Mouse (Mus musculus) left cerebral cortex, adult 9 months (tissue): Measurements from ENCODE around the gene Foxn4.

Experiments
- DNase-seq, 2 experiments: peaks; one replicate each; pipeline ENCODE4 v3.0.0; 2022; ENCODE audit warnings: low spot score in 2 of 2

Gene Foxn4

DNA sequence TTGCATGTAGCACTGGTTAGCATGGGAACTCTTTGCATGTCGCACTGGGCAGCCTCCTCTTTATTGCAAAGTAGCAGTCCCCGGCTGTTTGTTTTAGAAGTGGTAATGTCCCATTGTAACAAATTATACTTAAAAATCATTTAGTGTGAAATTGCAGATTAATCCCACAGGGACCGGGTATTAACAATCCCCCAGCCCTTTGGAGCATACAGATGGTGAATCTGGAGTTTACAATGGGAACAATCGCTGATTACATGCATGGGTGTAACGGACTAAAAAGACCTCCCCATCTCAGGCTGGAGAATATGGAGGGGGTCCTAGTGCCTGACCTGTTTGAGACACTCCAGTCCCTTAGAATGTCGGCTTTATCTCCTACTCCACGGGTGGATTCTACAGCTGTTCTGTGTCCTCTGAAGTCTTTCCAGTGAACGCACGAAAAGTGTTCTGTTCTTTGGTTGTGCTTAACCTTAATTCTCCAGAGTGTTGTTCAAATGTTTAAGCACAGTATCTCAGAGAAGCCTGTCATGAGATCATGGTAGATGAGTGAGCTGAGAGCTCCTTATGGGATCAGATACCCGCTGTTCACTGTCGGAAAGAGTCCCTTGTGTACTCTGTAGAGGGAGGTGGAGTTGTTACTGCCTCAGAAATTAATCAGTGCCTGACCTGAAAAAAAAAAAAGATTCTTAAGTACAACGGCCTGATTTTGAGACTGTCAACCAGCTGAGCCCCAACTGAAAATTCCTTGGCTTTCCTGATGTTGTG is 6.0 kb upstream of the Foxn4 start:
- no peak for DNase-seq

DNA sequence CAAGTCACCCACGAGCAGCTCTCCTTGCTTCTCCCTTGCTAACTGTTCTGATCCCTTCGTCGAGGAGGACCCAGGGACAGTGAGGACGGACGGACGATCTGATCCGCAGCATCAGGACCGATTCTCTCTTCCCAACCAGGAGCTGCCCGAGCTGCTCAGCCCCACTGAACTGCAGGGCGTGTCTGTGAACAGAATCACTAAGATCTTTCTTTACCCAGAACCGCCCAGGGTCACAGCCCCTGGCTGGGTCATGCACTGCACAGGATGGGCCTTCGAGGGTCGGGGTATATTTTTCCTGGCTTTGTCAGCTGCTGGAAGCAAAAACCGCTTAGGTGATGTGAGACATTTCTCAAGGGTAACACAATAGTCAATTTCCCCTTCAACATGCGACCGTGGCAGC is 2.4 kb upstream of the Foxn4 start:
- no peak for DNase-seq

DNA sequence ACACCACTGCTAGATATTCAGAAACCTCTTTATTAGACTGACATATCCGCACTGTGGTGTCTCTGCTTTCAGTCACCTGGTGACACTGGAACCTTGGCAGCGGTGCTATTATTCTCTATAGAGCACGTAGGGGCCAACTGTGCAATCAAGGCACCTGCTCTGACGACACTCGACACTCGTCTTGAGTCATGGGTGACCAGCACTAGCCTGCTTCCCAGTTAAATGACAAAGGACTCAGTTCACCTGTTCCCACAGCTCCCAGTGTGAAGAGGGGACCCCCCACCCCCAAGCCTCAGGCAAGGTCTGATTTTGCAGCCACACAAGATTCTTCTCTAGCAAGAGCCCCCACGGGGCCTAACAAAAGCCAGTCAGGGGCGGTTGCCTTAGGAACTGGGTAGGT is 1.7 kb upstream of the Foxn4 start:
- no peak for DNase-seq

DNA sequence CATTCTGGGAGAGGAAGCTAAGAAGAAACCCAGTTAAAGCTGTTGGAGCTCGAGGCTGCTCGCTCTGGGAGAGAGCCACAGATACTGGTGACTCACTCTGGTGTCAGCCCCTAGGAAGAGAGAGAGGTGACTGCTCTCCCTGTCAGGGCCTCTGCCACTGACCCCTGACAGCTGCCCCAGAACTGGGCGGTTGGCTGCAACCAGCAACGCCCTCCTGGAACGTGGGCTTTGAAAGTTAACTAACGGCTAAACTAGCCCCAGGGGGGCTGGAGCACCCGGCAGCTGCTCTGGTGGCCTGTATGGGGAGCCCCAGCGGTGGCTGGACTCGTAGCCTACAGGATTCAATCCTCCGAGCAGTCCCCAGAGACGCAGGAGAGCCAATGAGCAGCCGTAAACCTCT is 3.6 kb downstream of the Foxn4 start:
- no peak for DNase-seq

DNA sequence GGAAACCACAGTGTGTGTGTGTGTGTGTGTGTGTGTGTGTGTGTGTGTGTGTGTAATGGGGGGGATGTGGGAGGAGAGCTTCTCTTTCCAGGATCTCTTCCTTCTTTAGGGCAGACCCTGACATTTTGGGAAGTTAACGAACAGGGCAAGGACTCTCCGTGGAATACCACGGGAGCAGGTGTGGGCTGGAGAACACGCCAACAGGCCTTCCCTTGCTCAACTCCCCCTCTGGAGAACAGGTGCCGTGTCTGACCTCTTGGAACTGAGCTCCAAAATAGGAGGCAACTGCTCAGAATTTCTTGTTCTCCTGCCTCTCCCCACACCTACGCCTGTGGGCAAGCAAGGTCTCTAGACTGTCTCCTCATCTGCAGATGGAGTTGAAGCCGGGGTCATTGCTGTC is 4.1 kb downstream of the Foxn4 start:
- no peak for DNase-seq

DNA sequence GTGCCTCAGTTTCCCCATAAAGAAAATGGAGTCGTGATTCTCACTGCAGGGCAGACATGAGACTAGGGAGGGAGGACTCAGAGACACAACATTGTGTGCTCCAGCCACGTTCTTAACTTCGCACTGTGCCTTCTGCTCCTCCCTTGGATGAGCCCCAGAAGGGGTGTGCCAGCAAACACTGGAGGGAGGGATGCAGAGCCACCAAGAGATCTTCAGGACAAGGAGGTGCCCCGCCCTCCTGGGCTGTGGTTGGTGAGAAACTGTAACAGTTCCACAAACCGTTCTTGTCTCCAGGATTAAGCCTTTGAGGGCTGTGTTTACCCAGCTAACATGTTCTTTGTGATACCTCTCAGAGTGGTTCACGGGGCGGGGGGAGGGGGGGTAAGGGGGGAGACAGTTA is 5.0 kb downstream of the Foxn4 start:
- DNase-seq = no peak

DNA sequence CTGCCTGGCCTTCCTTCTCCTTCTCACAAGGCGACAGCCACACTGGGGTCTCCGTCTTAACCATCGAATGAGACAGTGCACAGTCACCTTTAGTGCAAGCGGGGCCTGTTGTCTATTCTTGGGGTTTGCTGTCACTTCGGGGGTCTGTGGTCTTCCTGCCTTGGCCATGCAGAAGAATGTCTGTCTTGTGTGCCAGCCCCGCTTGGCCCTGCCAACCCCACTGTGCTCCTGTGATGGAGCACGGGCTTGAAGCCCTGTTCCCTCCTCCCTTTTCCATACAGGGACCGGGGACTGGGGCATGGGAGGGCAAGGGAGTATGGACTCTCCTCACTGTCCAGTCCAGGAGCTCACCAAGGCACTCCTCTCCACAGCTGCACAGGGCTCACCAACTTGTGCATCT is 8.8 kb downstream of the Foxn4 start:
- no peak for DNase-seq

DNA sequence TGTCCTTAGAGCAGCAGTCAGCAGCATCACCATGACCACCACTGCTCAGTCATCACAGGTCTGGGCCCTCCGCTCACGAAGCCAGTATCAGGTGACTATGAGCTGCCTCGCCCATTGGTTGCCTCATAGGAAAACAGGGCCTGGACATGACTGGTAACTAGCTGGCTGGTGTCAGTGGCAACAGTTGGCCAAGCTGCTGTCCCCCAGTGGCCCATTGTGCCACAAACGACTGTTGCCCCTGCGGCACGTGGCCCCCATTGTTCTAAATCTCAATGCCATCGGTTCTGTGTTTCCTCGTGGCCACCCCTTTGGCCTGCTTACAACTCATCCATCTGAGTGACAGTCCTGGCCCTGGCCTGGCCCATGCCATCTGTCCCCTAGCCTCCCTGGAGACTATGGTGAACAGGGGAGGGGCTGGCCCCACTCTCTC is 9.6 kb downstream of the Foxn4 start:
- no peak for DNase-seq

DNA sequence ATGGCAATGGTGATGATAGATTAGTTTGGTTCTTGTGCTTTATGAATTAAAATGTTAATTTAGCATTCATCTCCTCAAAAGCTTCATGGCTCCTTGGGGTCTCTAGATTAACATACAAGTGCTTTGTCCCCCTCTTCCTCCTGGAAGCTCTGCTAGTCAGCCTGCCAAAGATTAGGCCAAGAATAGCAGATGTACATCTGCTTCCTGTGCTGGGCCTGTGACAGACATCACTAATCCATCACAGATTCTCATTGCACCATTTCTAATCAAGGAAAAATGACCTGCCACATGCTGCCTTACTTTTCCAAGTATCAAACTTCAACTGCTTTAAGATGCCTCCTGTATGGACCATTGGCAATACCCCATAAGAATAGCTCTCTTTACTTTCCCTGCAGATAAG is 12.1 kb downstream of the Foxn4 start:
- no peak for DNase-seq

DNA sequence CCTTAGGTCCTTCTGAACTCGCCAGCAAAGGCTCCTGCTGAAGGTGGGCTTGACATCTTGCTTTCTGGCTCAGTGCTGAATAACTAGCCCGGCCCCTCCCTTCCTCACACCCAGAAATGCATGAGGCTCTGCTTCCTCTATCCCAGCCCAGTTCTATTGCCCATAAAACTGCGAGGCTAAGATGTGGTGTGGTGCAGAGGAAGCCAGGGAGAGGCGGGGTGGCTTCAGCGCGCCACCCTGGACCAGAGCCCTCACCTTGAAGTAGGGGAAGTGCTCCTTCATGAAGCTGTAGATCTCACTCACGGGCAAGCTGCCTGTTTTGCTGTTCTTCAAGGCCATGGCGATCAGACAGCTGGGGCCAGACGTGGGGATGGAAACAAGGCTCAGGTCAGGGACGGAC is 14.1 kb downstream of the Foxn4 start:
- no peak for DNase-seq

DNA sequence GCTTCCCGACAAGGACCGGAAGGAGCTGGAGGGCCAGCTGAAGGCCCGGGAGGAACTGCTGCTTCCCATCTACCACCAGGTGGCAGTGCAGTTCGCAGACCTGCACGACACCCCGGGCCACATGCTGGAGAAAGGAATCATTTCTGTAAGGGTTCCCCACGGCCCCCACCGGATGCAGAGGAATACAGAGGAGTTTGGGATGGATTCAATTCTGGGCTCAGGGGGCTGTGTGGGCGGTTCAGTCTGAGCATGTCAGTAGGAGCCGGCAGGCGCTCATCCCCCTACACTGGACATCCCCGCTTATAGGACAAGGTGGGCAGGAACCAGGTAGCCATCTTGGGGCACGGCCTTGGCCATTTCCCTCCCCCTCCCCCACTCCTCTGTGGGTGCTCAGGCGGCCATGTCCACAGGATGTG is 25.4 kb downstream of the Foxn4 start:
- DNase-seq = peak in 1 of 2 experiments; percentile 45

DNA sequence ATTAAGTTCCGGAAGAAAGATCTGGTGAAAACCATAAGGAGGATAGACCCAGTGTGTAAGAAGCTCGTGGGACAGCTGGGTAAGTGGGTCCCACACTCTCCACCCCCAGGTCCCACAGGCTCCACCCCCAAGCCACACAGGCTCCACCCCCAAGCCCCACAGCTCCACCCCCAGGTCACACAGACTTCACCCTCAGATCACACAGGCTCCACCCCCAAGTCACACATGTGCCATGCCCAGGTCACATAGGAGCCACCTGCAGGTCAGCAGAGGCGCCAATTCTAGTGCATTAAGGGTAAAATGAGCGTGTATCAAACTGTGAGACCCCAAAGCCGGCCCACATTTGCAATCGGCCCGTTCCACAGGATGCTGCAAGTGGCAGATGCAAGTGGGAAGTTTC is 27.1 kb downstream of the Foxn4 start:
- no peak for DNase-seq

DNA sequence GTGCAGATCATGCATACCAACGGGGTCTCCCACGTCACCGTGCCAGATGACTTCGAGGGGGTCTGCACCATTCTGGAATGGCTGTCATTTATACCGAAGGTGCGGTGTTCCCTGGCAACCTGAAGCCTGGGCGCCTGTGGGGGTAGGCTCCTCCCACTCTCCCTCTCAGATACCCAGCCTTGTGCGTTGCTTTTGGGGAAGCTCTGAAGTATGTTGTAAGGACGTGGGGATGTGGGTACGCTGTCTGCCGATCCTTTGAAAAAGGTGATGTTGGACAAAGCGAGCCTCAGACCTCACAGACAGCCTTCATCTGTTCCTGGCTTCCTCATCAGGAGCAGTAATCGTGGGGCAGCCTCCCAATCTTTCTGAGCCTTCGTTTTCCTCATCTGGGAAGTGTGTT is 33.9 kb downstream of the Foxn4 start:
- DNase-seq = no peak

DNA sequence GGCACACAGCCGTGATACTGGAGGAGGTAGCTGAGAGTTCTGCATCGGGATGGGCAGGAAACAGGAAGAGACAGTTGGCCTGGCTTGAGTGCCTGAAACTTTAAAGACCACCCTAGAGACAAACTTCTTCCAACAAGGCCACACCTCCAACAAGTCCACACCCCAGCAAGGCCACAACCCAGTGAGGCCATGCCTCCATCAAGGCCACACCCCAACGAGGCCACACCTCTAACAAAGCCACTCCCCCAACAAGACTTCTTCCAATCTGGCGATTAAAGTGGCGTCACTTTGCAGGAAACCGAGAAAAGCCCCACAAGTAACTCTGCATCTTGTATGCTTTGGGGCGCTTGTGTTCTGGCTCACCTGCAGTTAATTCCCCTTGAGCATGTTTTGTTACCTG is 34.7 kb downstream of the Foxn4 start:
- no peak for DNase-seq

DNA sequence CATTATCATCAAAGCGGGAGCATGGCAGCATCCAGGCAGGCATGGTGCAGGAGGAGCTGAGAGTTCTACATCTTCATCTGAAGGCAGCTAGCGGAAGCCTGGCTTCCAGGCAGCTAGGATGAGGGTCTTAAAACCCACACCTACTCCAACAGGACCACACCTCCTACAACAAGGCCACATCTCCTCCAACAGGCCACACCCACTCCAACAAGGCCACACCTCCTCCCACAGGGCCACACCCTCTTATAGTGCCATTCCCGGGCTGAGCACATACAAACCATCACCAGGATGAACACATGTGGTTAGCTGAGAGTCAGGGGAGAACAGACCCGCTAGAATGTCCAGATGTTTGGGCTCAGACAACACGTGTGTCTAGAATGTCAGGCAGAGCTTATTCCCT is 44.7 kb downstream of the Foxn4 start:
- DNase-seq = no peak

DNA sequence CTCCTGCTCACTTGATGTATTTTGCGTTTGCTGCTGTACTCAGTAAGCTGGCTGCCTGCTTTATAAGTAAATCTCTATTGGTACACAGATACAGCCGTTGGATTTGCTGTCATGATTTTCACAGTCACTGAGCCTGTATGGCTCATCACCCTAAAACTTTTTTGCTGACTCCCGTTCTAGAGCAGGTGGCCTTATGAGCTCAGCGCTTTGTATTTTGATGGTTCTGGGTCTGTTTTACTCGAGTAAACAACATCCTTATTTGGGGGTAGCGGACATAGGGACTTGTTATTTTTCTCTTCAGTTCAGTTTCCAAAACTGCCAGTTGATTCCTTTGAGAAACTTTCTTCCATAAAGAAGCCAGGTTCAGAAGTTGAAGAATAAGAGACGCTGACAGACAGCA is 47.6 kb downstream of the Foxn4 start:
- DNase-seq = no peak

DNA sequence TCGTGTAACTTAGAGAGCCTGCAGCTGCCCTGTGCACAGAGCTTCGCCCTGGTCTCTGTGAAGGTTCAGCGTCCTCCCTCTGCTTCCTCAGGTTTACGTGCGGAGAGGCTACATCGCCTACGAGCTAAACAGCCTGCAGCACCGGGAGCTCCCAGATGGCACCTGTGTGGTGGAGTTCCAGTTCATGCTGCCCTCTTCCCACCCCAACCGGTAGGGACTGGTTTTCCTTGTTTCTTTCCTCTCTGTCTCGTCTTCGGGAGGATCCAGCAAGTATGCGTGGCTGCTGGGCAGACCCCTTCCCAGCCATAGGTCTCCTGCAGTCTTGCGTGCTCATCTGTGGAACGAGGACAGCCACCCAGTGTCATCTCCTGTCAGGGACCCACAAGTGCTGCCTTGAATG is 54.8 kb downstream of the Foxn4 start:
- no peak for DNase-seq

DNA sequence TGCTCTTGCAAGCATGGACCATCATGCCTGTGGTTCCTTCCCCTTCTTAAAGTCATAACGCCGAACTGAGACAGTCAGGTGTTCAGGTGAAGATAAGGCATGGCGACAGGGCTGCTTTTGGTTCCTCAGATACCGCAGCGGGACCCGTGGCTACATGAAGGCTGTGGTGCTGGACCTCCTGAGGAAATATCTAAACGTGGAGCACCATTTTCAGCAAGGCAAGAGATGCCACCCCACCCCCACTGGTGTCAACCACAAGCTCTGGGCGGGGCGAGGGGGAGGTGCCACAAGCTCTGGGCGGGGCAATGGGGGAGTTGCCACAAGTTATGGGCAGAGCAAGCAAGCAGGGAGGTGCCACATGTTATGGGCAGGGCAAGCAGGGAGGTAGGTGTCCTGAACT is 60.4 kb downstream of the Foxn4 start:
- DNase-seq = no peak

DNA sequence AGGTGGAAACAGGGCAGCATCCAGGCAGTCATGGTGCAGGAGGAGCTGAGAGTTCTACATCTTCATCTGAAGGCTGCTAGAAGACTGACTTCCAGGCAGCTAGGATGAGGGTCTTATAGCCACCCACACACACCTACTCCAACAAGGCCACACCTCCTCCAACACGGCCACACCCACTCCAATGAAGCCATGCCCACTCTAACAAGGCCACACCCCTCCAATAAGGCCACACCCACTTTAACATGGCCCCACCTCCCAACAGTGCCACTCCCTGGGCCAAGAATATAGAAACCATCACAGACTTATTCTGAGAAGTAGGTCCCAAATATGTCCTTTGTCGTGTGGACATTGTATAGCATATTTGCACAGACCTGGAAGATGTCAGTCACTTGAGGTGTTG is 67.4 kb downstream of the Foxn4 start:
- no peak for DNase-seq
